Mouse (Mus musculus) ES-E14 (cell line): ENCODE results near the gene Arid2. TPM values are rescaled to one million over a fixed set of nuclear protein-coding genes. Genes with fewer than 3 reads are reported as not detected.

Experiments
- DNase-seq: peaks from one replicate; pipeline ENCODE4 v3.0.0-alpha.2; 2013; ENCODE audit warnings: low read depth, low spot score
- H3K27ac ChIP-seq: 2 replicates; pipeline ENCODE4 v1.5.1; 2012; ENCODE audit warnings: low read depth, mild to moderate bottlenecking, low read length, moderate library complexity, mixed read lengths; ENCODE audit not compliant: poor library complexity, insufficient read depth, severe bottlenecking
- H3K36me3 ChIP-seq: 2 replicates; pipeline ENCODE4 v1.6.1; 2012; ENCODE audit warnings: mild to moderate bottlenecking, low read length, moderate library complexity, mixed read lengths; ENCODE audit not compliant: control insufficient read depth, poor library complexity, insufficient read depth, severe bottlenecking
- H3K4me1 ChIP-seq, 2 experiments: fragments of 150-350 bp in 1 of 2; sonication (generic) in 1 of 2; 2 replicates each; pipeline ENCODE4 v1.6.1; 2012; ENCODE audit warnings: low read length in 2 of 2, mild to moderate bottlenecking in 1 of 2, mixed read lengths in 1 of 2; ENCODE audit not compliant: control insufficient read depth in 2 of 2, insufficient read depth in 2 of 2, poor library complexity in 1 of 2
- H3K4me3 ChIP-seq, 2 experiments: fragments of 150-350 bp in 1 of 2; sonication (generic) in 1 of 2; 2 replicates each; pipeline ENCODE4 v1.5.1; 2012; ENCODE audit warnings: low read length in 2 of 2, low read depth in 1 of 2, mild to moderate bottlenecking in 1 of 2, mixed read lengths in 1 of 2; ENCODE audit not compliant: insufficient read depth in 1 of 2, poor library complexity in 1 of 2, severe bottlenecking in 1 of 2
- H3K9ac ChIP-seq: 2 replicates; pipeline ENCODE4 v1.6.1; 2012; ENCODE audit warnings: low read depth, mild to moderate bottlenecking, low read length, mixed read lengths; ENCODE audit not compliant: poor library complexity, insufficient read depth, severe bottlenecking
- H3K9me3 ChIP-seq: fragments of 150-350 bp; sonication (generic); 2 replicates; pipeline ENCODE4 v1.6.1; 2012; ENCODE audit warnings: low read depth, mild to moderate bottlenecking, low read length; ENCODE audit not compliant: control insufficient read depth, insufficient read depth
- CHD2 ChIP-seq: IDR thresholded peaks from 2 replicates; pipeline ENCODE4 v1.6.1; 2014; ENCODE audit warnings: mild to moderate bottlenecking, low read depth, low read length, inconsistent platforms
- HCFC1 ChIP-seq: IDR thresholded peaks from 2 replicates; pipeline ENCODE4 v1.6.1; 2012; ENCODE audit warnings: low read length, inconsistent platforms, borderline replicate concordance; ENCODE audit not compliant: insufficient read depth
- MAFK ChIP-seq: IDR thresholded peaks from 2 replicates; pipeline ENCODE4 v1.6.1; 2014; ENCODE audit warnings: mild to moderate bottlenecking, low read depth, low read length, inconsistent platforms; ENCODE audit not compliant: insufficient read depth
- ZC3H11A ChIP-seq: IDR thresholded peaks from 2 replicates; pipeline ENCODE4 v1.6.1; 2012; ENCODE audit warnings: low read depth, mild to moderate bottlenecking, inconsistent platforms, low read length, borderline replicate concordance
- ZNF384 ChIP-seq: IDR thresholded peaks from 2 replicates; pipeline ENCODE4 v1.6.1; 2012; ENCODE audit warnings: low read depth, low read length, inconsistent platforms
- in situ Hi-C, 2 experiments: fragments of 600-800 bp; cut with MboI; formaldehyde crosslinking; loops; one replicate each; pipeline ENCODE4 v1.15.1; 2025; ENCODE audit warnings: low sequenced_read_pairs in 2 of 2, inconsistent platforms in 1 of 2; ENCODE audit not compliant: unreplicated experiment in 2 of 2
- total RNA-seq: library from RNA; depleted of rRNA; stranded (reverse); fragments of 300-350 nt; gene quantifications from 2 replicates; pipeline ENCODE4 v1.2.3, GENCODE M21; 2012

Arid2 gene
- total RNA-seq, 1 experiment, result 33.2 TPM

- H3K9ac ChIP-seq, result no peak overlapping the region
- H3K27ac ChIP-seq, result no peak overlapping the region
- TF ChIP-seq HCFC1, result no peak
- no peak for TF ChIP-seq MAFK
- TF ChIP-seq CHD2, result no peak
- TF ChIP-seq ZC3H11A, result no peak
- no peak for TF ChIP-seq ZNF384
- peaks cover 0 to 13% of the 10 kb centered on the region in 2 experiments; a peak in 2 of 4 replicates for H3K4me1 ChIP-seq
- no peak for DNase-seq
- H3K36me3 ChIP-seq, result peaks cover 16% of the 10 kb centered on the region
- H3K9me3 ChIP-seq, result no peaks in the 10 kb centered on the region
- in situ Hi-C loops, result no loop called here
- no peak overlapping the region for H3K4me3 ChIP-seq
Observed at GRCm38 (mm10) chr15:96275198-96275597, 12.1 kb upstream of the Arid2 start.

GRCm38 (mm10) chr15:96275810-96276493 is 11.4 kb upstream of the Arid2 start:
- peaks cover 0 to 12% of the 10 kb centered on the region in 2 experiments; a peak in 3 of 4 replicates for H3K4me1 ChIP-seq
- H3K9me3 ChIP-seq, result no peaks in the 10 kb centered on the region
- TF ChIP-seq HCFC1 (no peak), MAFK (no peak), CHD2 (no peak), ZNF384 (no peak), ZC3H11A (no peak)
- H3K4me3 ChIP-seq, result no peak overlapping the region
- in situ Hi-C loops, result no loop called here
- DNase-seq, result no peak
- no peak overlapping the region for H3K9ac ChIP-seq
- H3K27ac ChIP-seq, result no peak overlapping the region
- peaks cover 17% of the 10 kb centered on the region for H3K36me3 ChIP-seq

GRCm38 (mm10) chr15:96277061-96277460 is 10.3 kb upstream of the Arid2 start:
- peaks cover 19% of the 10 kb centered on the region for H3K36me3 ChIP-seq
- peaks cover 0 to 16% of the 10 kb centered on the region in 2 experiments; a peak in 2 of 4 replicates for H3K4me1 ChIP-seq
- no peaks in the 10 kb centered on the region for H3K9me3 ChIP-seq
- DNase-seq, result no peak
- in situ Hi-C loops, result no loop called here
- TF ChIP-seq HCFC1 (no peak), MAFK (no peak), CHD2 (no peak)
- no peak overlapping the region for H3K4me3 ChIP-seq
- no peak overlapping the region for H3K27ac ChIP-seq
- no peak overlapping the region for H3K9ac ChIP-seq

- H3K36me3 ChIP-seq, result peaks cover 19% of the 10 kb centered on the region
- no peak overlapping the region for H3K4me3 ChIP-seq
Observed at GRCm38 (mm10) chr15:96281236-96281635, 6.1 kb upstream of the Arid2 start.

More at GRCm38 (mm10) chr15:96281236-96281635, 6.1 kb upstream of the Arid2 start:
- Histone ChIP-seq H3K27ac (no peak overlapping the region), H3K4me1 (peaks cover 5 to 18% of the 10 kb centered on the region in 2 experiments), H3K9ac (no peak overlapping the region), H3K9me3 (no peaks in the 10 kb centered on the region)
- in situ Hi-C loops, result no loop called here
- no peak for TF ChIP-seq MAFK
- TF ChIP-seq ZNF384, result no peak
- no peak for TF ChIP-seq ZC3H11A
- TF ChIP-seq HCFC1, result no peak
- TF ChIP-seq CHD2, result no peak
- DNase-seq, result no peak
